Mouse (Mus musculus): ENCODE results near the gene Atp8b2.

DNA sequence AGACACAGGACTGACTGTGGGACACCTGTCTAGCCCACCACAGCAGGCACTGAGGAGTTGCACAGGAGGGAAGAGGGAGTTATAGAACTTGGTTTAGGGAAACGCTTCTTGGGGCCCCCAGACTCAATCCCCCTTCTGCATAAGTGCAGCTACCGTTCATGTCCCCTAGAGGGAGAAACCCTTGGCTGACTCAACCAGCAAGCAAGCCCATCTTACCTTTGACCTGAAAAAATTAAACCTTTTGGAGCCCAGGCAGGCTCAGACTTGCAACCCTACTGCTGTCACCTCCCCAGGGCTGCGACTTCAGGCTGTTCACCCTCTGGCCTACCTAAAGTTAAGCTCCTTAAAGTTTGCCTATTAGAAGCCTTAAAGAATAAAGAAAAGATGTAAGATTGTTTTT lies 45.9 kb downstream of the Atp8b2 start:
- TF ChIP-seq POLR2A (IDR thresholded peaks at IDR 0.05; ENCODE audit: borderline replicate concordance, low read depth, low read length) (no peak), CTCF (IDR thresholded peaks at IDR 0.05; ENCODE audit: low read depth, low read length) (no peak)

All from bone marrow macrophage, adult 2 months (primary cell).